Mouse (Mus musculus) myocyte (in vitro differentiated cells): Measurements from ENCODE around the gene Rsad1.

Source experiments
- E2F4 ChIP-seq: IDR thresholded peaks from one replicate; pipeline ENCODE4 v1.6.1; 2011; ENCODE audit warnings: mild to moderate bottlenecking, control low read depth, moderate library complexity; ENCODE audit not compliant: insufficient read depth
- MAX ChIP-seq: IDR thresholded peaks from one replicate; pipeline ENCODE4 v1.6.1; 2011; ENCODE audit warnings: low read depth, mild to moderate bottlenecking, control low read depth
- MYOD1 ChIP-seq, 3 experiments: IDR thresholded peaks; one replicate each; pipeline ENCODE4 v1.6.1; 2011; ENCODE audit warnings: control low read depth in 2 of 3, low read depth in 2 of 3, mild to moderate bottlenecking in 2 of 3, moderate library complexity in 1 of 3; ENCODE audit not compliant: insufficient read length in 2 of 3, control insufficient read depth in 1 of 3
- POLR2A ChIP-seq: IDR thresholded peaks from one replicate; pipeline ENCODE4 v1.6.1; 2011; ENCODE audit warnings: low read depth, mild to moderate bottlenecking, control low read depth, moderate library complexity; ENCODE audit not compliant: insufficient read length
- POLR2AphosphoS2 ChIP-seq: IDR thresholded peaks from one replicate; pipeline ENCODE4 v1.6.1; 2011; ENCODE audit warnings: low read depth, control low read depth; ENCODE audit not compliant: insufficient read length
- REST ChIP-seq: IDR thresholded peaks from one replicate; pipeline ENCODE4 v1.6.1; 2011; ENCODE audit warnings: mild to moderate bottlenecking, control low read depth, moderate library complexity; ENCODE audit not compliant: insufficient read depth, insufficient read length
- SRF ChIP-seq: IDR thresholded peaks from one replicate; pipeline ENCODE4 v1.6.1; 2011; ENCODE audit warnings: low read depth; ENCODE audit not compliant: control insufficient read depth, insufficient read length
- TCF12 ChIP-seq: IDR thresholded peaks from one replicate; pipeline ENCODE4 v1.6.1; 2011; ENCODE audit warnings: mild to moderate bottlenecking, control low read depth; ENCODE audit not compliant: poor library complexity, insufficient read depth, severe bottlenecking
- USF1 ChIP-seq: IDR thresholded peaks from one replicate; pipeline ENCODE4 v1.6.1; 2011; ENCODE audit warnings: low read depth, mild to moderate bottlenecking, control low read depth, moderate library complexity

- TF ChIP-seq TCF12 (no peak), USF1 (no peak), REST (no peak), POLR2A (no peak), E2F4 (no peak), SRF (no peak), POLR2AphosphoS2 (no peak), MAX (no peak), MYOD1 (IDR thresholded peaks at IDR 0.05; ENCODE audit: control insufficient read depth in 1 of 3, insufficient read length in 2 of 3, low read depth in 2 of 3) (no peak)
Measured at GRCm38 (mm10) chr11:94570612-94571011, 21.6 kb upstream of the Rsad1 start.
